Mouse (Mus musculus) kidney, adult 9 months (tissue): ENCODE data around the gene Dnajb7.

ENCODE experiments used
- DNase-seq: peaks from one replicate; pipeline ENCODE4 v3.0.0; 2022

Gene Dnajb7

DNA sequence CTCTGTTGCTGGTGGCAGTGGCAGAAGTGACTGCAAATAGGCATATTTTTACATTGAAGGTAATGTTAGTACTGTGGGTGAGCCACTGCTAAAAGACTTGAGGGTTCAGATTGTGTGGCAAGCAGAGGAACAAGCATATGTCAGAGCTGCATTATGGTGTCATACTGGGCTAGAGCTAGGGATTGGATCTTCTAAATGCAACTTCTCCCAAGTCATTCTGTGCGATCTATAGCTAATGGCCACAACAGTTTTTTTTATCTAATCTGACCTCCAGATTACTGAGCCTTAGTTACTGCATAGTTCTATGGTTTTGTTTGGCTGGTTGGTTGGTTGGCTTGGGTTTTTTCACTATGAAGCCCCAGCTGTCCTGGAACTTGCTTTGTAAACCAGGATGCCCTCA is at the start of gene Dnajb7:
Dnajb7 (minus strand) TSS at position 101 of the 400 bp plus-strand sequence.
- DNase-seq = no peak

- peak; percentile 84 for DNase-seq
Observed at GRCm38 (mm10) chr15:81448463-81448862, 40.4 kb upstream of the Dnajb7 start.

DNA sequence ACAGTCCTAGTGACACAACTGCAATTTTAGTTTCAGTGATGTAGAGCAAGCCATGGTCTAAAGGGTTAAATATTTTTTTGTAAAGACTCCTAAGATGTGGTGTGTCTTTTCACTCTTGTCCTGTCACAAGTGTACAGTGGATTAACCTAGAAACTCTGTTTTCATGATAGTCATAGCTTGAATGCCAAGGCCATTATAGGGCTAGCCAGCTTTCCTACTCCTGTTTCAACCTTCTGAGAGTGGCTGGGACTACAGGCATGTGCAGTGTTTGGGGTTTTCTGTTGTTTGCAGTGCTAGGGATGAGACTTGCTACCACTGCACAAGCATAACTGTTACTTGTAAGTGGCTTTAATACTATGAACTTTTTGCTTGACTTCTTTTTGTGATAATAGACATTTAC is 31.1 kb upstream of the Dnajb7 start:
- no peak for DNase-seq

DNA sequence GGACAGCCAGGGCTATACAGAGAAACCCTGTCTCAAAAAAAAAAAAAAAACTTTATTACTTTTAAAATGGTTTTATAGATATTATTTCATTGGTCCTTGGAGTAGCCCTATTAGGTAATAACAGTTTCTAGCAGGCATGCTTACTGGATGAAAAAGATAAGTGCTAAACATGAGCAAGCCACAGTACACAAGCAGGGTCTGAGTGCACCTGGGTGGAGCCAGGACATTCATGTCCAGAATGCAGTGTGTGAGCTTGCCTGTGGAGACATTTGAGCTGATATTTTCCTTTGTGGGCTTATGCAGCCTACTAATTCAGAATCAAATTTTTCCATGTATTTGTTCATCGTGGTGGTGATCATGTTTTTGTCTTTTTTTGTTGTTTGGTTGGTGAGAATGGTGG is 30.2 kb upstream of the Dnajb7 start:
- no peak for DNase-seq

GRCm38 (mm10) chr15:81431195-81431594 is 23.1 kb upstream of the Dnajb7 start:
- no peak for DNase-seq

DNA sequence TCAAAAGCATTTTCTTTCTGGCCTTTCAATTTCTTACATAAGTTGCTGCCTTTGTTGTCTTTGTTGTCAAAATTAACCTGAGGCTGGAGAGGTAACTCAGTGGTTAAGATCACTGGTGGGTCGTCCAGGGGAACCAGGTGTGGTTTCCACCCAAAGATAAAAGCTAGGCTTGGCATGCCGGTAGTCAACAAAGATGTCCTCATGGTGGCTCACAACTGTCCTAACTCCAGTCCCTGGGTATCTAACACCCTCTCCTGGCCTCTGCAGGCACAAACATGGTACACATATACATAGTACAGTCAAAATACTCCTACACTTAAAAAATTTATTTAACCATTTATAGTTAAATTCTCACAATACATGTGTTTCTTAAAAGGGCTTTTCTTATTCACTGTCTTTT is 19.8 kb upstream of the Dnajb7 start:
- no peak for DNase-seq

- no peak for DNase-seq
Observed at GRCm38 (mm10) chr15:81425311-81425710, 17.2 kb upstream of the Dnajb7 start.

GRCm38 (mm10) chr15:81422156-81422681 is 14.1 kb upstream of the Dnajb7 start:
- peak; percentile 75 for DNase-seq

DNA sequence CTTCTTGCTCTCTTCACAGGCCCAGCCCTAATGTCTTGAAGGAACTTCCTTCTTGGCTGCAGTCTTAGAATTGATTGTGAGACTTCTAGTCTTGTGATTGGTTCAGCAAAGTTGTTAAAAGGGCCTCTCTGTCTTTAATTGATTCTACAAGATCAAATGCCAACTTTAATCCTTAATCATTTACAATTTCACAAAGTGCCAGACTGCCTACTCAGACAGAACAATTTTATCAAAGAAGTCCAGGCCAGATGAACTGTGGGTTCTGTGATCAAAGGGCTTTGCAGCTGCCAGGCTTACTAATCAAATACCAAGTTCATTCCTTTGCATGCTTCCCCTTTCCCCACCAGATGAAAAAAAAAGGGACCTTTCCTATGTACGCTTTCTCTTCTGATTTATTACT is 13.4 kb upstream of the Dnajb7 start:
- peak; percentile 85 for DNase-seq

- DNase-seq = no peak
Observed at GRCm38 (mm10) chr15:81418065-81418464, 10.0 kb upstream of the Dnajb7 start.

DNA sequence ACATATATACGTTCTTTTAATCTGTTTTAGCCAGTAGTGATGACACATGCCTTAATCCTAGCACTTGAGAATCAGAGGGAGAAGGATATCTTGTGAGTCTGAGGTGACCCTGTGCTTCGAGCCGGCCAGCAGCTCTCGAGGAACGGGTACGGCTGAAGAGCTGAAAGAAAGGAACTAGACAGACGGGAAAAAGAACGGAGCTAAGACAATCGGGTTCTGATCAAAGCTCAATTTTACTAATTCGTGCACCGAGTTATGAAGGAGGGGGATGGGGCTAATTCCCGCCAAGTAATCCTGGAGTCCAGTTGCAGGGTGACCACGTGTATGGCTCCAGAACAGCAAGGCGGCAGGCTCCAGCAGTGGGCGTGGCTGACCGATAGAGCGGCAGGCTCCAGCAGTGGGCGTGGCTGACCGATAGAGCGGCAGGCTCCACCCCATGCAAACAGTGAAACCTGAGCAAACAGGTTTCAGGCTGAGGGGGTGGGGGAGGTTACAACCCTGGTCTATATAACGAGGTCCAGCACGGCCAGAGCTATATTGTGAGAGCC is 8.7 kb upstream of the Dnajb7 start:
- DNase-seq = peak; percentile 83

DNA sequence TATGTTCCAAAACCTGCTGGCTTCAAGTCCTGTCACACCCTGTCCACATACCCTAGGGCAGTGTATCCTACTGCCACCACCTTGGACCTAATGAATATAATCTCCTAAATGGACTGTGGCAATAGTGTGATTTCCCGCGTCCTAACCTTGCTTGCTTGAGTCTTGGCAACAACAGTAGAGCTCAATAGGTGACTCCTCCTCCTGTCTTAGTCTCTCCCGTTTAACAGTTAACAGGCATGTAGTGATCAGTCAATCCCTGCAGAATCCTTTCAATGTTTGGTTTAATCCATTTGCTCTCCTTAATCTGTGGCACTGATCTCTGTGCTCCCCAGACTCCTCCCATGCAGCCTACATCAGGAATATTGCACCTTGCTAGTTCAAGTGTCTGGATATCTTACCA is 3.1 kb downstream of the Dnajb7 start:
- no peak for DNase-seq

- peak; percentile 98 for DNase-seq
Observed at GRCm38 (mm10) chr15:81399638-81400315, 8.3 kb downstream of the Dnajb7 start, which contains the start of the genes St13 and Xpnpep3. St13 (minus strand) TSS chr15:81400077. Xpnpep3 (plus strand) TSS chr15:81400138.

GRCm38 (mm10) chr15:81399297-81399637 is 8.8 kb downstream of the Dnajb7 start:
- no peak for DNase-seq

DNA sequence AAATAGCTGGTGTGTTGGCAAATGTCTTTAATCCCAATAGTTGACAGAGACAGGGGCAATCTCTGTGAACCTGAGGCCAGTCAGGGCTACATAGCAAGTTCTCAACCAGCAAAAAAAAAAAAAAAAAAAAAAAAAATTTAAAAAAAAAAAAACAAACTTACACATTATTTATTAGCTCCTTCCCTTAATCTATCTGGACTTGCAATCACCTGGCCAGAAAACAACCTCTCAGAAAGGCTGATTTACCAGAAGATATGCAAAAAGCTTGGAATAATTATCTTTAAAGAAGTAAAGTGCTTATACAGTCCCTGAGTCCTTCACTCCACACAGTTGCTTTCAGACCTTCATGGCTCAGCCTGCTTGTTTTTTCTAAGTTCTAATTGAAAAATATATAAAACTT is 9.9 kb downstream of the Dnajb7 start:
- no peak for DNase-seq

- DNase-seq = peak; percentile 68
Observed at GRCm38 (mm10) chr15:81394211-81394915, 13.7 kb downstream of the Dnajb7 start.

DNA sequence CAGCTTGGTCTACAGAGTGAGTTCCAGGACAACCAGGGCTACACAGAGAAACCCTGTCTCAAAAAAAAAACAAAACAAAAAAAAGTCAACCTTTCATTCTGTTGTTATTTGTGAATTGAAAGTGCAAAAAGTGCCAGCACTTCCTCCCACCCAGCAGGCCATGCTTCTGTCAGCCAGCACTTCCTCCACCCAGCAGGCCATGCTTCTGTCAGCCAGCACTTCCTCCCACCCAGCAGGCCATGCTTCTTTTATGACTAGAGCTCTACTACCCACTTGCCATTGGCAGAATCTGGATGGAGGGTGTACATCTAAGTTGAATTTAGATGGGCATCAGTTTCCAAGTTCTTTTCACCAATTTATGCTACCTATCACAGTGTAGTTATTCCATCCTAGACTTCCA is 15.1 kb downstream of the Dnajb7 start:
- DNase-seq = no peak

DNA sequence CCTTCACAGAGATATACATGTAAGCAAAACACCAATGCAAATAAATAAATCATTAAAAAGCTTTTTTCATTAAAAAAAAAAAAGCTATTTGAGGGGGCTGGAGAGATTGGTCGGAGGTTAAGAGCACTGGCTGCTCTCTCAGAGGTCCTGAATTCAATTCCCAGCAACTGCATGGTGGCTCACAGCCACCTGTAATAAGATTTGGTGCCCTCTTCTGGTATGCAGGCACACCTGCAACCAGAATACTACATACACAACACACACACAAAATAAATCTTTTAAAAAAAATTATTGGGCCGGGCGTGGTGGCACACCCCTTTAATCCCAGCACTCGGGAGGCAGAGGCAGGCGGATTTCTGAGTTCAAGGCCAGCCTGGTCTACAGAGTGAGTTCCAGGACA is 21.8 kb downstream of the Dnajb7 start:
- no peak for DNase-seq

- no peak for DNase-seq
Observed at GRCm38 (mm10) chr15:81378845-81379244, 29.3 kb downstream of the Dnajb7 start.

- no peak for DNase-seq
Observed at GRCm38 (mm10) chr15:81374621-81375020, 33.5 kb downstream of the Dnajb7 start.

GRCm38 (mm10) chr15:81370356-81370755 is 37.7 kb downstream of the Dnajb7 start:
- DNase-seq = no peak

GRCm38 (mm10) chr15:81368601-81369000 is 39.5 kb downstream of the Dnajb7 start:
- peak; percentile 59 for DNase-seq

DNA sequence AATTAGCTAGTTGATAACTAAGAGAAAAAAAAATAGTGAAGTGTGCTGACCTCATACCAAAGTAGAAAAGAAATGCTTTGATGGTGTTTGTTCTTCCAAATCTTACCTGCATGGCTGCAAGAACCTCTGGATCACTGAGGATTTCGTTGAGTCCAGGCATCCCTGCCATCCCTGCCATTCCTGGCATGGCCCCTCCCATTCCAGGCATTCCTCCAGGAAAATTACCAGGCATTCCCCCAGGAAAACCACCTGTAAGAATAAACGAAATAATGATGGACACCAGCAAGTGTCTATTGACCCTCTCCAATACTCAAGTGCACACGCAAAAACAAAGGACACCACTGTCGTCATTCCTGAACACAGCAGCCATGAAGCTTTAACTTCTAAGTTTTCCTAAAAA is 41.9 kb downstream of the Dnajb7 start:
- DNase-seq = no peak

- peak; percentile 45 for DNase-seq
Observed at GRCm38 (mm10) chr15:81365246-81365645, 42.9 kb downstream of the Dnajb7 start.
